Mouse (Mus musculus) adrenal gland, adult 8-10 months (tissue): Measurements from ENCODE around the gene Ensa. TPM values are rescaled to one million over a fixed set of nuclear protein-coding genes. Genes with fewer than 3 reads are reported as not detected.

Source experiments
- total RNA-seq, 4 experiments: library from RNA; stranded (reverse); gene quantifications; 2 replicates each; pipeline ENCODE4 v1.2.4; 2022

The Ensa gene
- total RNA-seq, 4 experiments from 2014 or later: 102 to 141 (median 119) TPM

Other genes starting within 250 kb of the Ensa start
- not detected for gene 4930558C23Rik, start 222.2 kb upstream of the Ensa start, total RNA-seq
- 10 to 100 TPM; 64.5 to 87.3 (median 75.1) TPM for gene Arnt, start 190.6 kb upstream of the Ensa start, total RNA-seq
- gene Ctsk, start 125.7 kb upstream of the Ensa start, total RNA-seq: 1 to 10 TPM; 4.6 to 9.3 (median 5.1) TPM
- gene Ctss, start 98.2 kb upstream of the Ensa start, total RNA-seq: 100 to 1,000 TPM in 2 of 4 experiments, 10 to 100 TPM in 2; 52.8 to 131 (median 95.6) TPM
- not detected for gene Hormad1, start 65.3 kb upstream of the Ensa start, total RNA-seq
- gene Golph3l, start 36.1 kb upstream of the Ensa start, total RNA-seq: 10 to 100 TPM; 53.5 to 63.5 (median 61.5) TPM
- gene Mcl1, start 33.8 kb downstream of the Ensa start, total RNA-seq: 100 to 1,000 TPM; 177 to 189 (median 179) TPM
- 10 to 100 TPM in 1 of 4 experiments, 1 to 10 TPM in 3; 4.3 to 10.2 (median 6.4) TPM for gene Adamtsl4, start 62.9 kb downstream of the Ensa start, total RNA-seq
- 100 to 1,000 TPM; 619 to 722 (median 665) TPM for gene Ecm1, start 114.6 kb downstream of the Ensa start, total RNA-seq
- 10 to 100 TPM; 62.2 to 74.5 (median 65.2) TPM for gene Tars2, start 135.2 kb downstream of the Ensa start, total RNA-seq
- 10 to 100 TPM; 57.2 to 70.5 (median 57.7) TPM for gene Rprd2, start 193.9 kb downstream of the Ensa start, total RNA-seq
- 10 to 100 TPM; 27.8 to 43.0 (median 35.6) TPM for gene Prpf3, start 230.9 kb downstream of the Ensa start, total RNA-seq
- gene Mrps21, start 246.5 kb downstream of the Ensa start, total RNA-seq: 100 to 1,000 TPM; 192 to 303 (median 226) TPM